Mouse (Mus musculus) c-Kit-positive CD71-positive TER-119-positive erythroid progenitor cells, embryonic 14.5 days (primary cell): ENCODE measurements around the gene Sco1.
"Not testable (repeated sequence)": the region's sequence is repeated elsewhere in the genome, so short reads cannot be mapped to it uniquely, and the experiment has no call there.

Source experiments
- DNase-seq: peaks from one replicate; pipeline ENCODE4 v3.0.0-alpha.2; 2013; ENCODE audit warnings: low spot score

Gene Sco1

DNA sequence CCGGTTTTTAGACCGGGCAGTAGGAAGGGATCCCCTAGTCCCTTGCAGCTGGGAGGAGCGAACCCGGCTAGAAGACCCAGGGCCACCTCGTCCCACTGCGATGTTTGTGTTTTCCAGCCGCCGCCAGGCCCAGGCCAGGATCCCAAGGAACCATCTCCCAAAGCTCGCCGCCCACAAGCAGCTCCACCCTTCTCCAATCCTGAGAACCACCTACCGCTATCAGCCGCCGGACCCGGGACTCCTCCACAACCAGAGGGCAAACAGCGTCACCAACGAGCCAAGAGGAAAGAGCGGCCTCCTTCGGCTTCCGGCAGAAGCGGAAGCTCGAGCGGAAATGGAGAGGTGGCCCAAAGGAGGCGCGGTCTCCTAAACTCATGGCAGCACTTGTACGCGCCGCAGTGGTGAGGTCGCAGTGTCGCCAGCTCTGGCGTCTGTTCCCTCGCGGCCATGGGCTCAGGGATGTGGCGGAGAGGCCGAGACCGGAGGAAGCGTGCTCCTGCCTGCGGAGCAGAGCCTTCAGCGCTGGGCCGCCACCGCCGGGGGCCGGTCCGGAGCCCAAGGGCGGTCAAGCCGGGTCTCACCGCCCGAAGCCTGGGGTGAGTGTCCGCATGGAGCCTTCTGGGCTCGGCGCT, at the start of gene Sco1, which contains the start of gene Adprm:
TSS of gene Sco1 (plus strand) at position 350 of the 632 bp plus-strand sequence.
TSS of gene Adprm (minus strand) at position 274 of the 632 bp plus-strand sequence.
- peak; percentile 85 for DNase-seq

DNA sequence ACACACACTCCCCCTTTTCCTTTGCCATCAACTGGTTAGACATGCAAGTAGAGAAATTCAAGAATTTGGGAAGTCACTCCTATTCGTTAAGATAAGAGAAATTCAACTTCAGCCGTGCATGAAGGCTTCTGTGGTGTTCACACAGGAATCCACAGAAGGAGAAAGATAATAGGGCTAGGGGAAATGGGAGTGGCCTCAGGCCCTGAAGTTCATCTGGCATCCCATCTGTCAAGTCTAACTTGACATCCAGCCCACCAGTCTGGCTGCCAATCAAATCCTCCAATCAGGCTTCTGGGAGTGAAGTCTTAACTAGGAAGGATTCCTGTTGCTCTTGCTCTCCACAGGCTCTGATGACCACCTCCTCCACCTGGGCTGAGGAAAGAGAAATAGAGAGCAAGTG, 49.6 kb upstream of the Sco1 start:
- DNase-seq = no peak

DNA sequence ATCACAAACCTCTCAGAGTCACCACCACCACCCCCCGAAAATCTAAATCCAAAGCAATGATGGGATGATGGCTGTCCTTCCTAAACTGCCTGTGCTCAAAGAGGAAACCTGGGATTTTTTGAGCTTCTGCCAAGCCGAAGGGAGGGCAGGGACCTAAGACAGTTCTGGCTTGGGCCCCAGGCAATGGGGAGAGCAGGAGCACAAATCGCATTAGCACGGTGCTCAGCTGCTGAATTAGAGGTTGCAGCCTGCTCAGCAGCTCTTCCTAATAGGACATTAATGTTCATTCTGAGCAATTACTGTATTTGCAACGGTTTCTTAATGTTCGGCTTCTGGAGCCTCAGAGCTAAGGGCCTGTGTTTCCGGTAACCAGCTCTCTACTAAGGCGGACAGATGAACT, 44.5 kb upstream of the Sco1 start:
- no peak for DNase-seq

DNA sequence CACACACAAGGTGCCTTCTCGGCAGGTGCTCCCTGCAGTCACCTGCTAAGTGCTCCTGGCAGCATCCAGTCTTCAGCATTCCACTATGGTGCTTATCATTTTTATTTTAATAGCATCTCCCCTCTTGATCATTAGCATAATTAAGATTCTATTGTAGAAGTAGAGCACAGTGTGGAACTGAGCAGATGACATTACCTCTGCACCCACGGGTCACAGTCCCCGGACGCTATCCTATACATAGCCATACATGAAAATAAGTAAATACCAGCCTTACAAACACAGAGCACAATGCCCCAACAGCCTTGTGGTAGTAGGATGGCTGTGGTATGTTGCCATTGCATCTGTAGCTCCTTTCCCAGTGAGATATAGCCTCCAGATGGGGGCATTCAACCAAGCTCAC, 43.9 kb upstream of the Sco1 start:
- DNase-seq = no peak

DNA sequence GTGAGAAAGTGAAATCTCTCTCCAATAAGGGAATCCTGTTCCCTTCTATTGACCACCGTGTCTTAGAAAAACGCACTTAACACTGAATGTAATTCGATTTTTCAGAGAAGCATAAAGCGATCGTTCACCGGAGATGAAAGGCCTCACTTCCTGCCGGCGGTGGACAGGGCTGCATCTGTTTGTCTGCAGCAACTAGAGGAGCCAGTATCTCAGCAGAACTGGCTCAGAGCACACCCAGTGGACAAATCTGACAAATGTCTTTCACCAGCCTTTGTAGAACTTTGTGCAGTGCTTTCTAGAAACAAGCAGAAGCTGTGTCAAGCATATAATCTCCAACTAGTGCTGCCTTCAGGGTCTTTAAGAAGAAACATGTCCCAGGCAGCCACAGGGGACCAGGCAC, 42.0 kb upstream of the Sco1 start:
- no peak for DNase-seq

DNA sequence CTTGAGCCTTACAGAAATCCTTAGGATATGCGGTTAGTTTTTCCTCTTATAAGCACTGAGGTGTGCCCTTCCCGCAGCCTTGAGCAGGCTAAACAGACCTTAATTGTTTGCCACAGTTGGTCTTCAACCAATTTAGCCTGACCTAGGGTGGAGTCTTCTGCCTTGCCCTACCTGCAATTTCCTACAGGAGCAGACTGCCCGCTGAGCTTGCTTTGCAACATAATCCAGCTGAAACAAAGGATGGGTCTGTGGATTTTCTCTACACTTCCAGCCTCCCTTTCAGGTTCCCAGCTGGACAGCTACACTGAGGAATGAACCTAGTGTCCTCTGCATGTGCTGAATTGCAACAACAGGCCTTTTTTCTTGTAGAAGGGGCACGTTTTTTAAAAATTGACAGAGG, 40.8 kb upstream of the Sco1 start:
- DNase-seq = no peak

DNA sequence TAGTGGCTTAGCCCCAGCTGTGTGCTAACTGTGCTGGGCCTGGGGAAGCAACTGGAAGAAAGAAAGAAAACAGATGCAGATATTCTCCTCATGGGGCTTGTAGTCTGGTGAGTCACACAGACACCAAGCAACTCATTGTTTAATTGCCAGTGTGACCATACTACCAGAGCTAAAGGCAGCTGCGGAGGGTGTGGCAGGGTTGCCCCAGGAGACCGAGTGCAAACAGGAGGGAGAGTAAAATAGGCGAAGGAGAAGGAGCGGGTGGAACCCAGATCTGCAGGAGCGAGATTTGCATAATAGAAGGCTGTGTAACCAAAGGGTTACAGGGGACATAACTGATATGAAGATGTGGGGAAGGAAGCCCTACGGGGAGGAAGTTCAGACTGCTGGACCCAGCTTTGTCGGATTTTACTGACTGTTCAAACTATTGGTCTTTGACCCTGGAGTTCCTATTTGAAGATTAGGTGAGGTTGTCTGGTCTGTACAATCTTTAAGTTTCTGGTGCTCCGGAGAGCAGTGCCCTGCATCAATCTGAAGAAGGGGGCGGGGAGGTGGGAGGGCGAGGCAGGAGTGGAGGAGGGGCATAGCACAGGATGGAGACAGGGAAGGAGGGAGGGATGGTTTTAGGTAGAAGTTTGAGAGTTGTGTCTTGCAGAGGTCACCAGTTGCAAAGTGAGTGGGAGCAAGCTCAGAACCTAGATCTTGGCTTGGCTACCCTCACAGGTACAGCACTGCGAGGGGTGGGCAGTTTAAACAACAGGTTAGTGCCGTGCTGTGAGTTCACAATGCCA, 34.5 kb upstream of the Sco1 start:
- no peak for DNase-seq

DNA sequence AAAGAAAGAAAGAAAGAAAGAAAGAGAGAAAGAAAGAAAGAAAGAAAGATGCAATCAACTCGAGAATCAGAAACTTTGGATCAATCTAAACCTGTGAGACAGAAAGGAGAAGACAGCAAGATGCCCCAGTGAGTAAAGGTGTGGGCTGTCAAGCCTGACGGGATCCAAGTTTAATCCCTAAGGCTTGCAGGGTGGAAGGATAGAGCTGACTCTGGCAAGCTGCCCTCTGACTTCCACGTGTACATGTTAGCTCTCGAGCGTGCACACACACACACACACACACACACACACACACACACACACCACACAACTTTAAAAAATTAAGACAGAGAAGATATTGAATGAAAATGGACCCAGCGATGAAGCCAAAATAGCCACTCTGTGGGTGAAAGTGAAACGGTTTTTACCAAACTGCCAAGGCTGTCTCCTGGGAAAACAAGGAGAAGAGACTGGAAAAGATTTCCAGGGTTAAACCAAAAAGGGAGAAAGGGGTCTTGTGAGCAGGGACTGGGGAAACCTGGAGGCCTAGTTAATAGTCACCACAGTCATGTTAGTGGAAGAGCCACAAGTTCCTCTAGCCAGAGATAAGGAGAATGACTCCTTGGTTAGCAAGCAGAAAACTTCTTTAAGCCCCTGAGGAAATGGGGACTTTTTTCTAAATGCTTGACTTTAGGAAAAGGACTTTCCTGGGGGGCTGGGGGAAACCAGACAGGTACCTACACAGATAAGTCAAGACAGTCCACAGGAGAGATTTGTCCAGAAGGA, 32.6 kb upstream of the Sco1 start:
- no peak for DNase-seq

DNA sequence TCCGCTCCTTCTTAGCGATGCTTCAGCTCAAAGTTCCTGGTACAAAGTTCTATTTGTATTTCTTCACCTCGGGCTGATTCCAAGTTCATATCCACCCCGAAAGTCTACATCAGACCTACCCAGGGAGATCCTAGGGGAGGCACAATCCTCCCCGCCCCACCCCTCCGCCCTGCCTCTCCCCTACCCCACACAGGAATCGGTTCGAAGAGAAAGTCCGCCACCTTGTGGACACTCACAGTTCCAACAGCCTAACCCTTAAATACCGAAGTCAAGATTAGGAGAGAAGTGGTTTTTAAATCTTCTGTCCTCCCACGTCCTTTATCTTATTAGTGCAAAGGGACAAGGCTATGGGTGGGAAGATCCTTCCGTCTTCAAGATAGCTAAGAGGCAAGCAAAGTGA, 31.5 kb upstream of the Sco1 start:
- DNase-seq = peak; percentile 54

DNA sequence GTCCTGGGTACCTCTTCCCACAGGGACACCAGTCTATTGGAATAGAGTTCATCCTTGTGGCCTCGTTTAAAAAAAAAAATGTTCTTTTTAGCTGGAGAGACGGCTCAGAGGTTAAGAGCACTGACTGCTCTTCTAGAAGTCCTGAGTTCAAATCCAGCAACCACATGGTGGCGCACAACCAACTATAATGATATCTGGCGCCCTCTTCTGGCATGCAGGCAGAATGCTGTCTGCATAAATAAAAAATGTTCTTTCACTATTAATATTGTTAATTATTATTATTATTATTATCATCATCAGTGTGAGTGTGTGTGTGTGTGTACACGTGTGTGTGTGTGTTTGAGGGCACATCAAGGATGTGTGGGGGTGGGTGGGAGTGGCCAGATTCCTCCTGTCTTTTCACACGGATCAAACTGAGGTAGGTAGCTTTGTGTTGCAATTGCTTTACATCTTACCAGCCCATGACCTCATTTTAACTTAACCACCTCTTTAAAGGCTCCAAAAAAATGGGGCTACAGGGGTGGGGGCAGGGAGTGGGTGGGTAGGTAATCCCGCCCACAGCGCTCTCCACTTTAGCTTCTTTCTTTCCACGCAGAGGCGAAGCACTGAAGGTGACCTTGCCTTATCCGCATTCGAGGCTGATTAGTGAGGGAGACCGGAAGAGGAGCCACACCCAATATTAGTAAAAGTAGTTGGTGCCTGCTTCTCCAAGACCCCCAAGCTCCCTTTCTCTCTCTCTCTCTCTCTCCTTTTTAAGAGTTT, 29.9 kb upstream of the Sco1 start:
- no peak for DNase-seq

DNA sequence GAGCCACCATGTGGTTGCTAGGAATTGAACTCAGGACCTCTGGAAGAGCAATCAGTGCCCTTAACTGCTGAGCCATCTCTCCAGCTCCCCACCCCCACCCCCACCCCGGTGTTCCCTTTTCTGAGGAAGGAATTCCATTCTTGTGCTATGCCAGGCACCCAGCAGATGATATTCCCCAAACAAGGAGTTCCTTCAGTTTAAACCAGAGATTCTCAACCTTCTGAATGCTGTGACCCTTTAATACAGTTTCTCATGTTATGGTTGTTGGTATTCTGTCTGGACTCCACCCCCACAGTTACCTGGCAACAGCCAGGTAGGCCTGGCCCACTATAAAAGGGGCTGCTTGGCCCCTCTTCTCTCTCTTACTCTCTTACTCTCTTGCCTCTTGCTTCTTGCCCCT, 29.3 kb upstream of the Sco1 start:
- not testable (repeated sequence) for DNase-seq

DNA sequence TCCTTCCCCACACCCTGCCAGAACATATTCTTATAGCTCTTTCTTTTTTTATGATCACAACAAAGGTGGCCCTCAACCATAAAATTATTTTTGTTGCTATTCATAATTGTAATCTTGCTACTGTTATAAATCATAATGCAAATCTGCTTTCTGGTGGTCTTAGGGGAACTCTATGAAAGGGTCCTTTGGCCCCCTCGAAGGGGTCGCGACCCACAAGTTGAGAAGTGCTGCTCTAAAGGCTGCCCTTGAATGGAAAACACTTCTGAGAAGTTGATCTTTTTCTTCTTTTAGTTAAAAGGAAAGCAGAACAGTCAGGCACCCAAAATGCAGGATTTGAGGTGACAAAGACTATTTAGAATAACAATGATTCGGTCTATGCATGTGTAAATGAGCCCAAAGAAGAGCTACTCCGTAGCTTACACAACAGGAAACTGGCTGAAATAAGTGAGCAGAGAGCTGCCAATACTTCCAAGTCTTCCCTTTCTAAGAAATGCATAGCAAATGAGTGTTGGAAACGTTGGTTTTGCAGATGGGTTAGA, 28.6 kb upstream of the Sco1 start:
- DNase-seq = no peak

DNA sequence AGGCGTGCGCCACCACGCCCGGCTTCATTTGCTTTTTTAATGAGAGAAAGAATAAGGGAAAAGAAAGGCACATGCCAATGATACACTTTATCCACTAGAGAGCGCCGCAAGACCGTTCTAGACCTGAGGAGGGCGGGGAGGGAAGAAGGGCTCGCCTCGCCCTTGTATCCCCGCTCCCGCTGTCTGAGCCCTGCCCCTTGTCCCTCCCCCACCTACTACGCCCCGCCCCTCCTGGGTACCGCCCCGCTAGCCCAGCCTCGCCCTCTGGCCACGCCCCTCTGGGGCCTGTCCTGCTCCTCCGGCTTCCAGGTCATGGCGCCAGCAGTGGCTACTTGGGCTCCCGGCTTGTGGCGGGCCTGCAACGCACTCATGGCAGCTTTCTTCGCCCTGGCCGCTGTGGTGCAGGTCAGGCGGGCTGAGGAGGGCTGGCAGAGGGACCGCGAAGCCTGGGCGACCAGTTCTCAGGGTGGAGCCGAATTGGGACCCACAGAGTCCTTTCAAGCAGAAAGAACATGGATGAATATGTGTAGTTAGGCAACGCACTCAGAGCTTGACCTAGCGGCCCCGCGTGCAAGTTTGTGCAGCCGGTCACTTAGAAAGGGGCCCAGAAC, 27.5 kb upstream of the Sco1 start, which contains the start of gene Tmem220:
TSS of gene Tmem220 (plus strand) at position 288 of the 611 bp plus-strand sequence.
- DNase-seq = peak; percentile 95

DNA sequence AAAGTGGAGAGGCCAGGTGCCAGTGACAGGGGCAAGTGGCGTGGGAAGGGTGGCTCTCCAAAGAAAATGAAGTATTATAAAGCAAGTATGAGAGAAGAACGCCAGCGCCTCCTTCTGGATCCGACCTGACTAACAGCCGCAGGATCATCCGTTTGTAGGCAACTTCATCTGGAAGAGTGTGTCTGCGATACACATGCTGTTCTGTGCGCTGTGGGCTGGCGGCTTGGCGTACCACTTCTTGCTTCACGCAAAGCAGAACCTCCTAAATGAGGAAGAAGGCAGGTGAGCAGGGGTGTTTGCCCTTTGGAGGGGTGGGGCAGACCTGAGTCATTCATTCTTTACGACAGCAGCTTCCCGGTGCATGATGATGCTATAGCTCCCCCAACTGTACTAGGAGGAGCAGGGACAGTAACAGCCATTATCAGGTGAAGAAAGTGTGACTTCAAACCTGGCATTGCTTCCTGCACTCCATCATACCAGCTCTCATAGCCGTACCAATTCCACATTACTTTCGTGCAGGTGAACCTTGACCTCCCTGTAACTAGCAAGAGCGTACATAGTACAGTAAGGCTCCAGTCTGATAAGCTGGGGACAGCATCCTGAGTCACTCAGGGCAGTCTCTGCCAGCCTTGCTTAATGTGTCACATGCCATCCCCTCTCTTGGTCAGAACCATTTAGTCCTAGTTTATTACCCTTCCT, 21.4 kb upstream of the Sco1 start:
- no peak for DNase-seq

DNA sequence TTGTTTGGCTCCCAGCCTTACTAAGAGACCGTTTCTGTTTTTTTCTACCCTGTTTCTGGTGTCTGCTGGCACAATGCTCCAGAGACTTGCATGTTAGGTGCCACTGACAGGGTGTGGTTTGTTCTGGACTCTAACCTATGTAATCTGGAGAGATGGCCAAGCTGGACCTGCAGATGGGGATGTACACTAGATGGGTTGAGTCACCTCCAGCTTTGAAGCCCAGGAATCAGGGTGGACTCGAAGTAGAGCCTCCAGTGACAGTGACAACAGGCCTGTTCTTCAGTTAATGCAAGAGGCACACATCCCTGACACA, 20.9 kb upstream of the Sco1 start:
- DNase-seq = no peak

DNA sequence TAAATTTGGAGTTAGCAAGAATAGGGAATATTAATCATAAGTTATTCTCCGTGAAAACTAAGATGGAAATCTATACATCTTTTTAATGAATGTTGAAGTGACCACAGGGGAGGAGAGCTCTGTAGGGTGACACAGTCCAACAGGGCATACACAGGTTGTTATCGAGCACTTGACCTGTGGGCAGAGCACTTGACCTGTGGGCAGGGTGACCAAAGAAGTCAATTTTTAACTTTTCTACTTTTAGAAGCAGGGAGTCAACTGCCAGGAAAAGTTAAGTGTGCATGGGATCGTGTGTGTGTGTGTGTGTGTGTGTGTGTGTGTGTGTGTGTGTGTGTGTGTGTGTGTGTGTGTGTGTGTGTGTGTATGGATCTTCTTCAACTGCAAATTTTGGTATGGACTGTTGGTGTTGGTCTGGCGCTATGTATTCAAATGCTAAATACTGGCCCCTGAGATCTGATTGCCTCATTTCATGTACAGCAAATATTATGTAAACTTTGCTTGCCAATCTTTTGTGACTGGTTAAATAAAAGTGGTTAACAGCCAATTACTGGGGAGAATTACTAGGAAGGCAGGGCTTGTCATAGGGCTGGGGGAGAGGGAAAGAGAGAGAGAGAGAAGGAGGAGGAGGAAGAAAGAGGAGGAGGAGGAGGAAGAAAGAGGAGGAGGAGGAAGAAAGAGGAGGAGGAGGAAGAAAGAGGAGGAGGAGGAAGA, 17.5 kb upstream of the Sco1 start:
- no peak for DNase-seq

DNA sequence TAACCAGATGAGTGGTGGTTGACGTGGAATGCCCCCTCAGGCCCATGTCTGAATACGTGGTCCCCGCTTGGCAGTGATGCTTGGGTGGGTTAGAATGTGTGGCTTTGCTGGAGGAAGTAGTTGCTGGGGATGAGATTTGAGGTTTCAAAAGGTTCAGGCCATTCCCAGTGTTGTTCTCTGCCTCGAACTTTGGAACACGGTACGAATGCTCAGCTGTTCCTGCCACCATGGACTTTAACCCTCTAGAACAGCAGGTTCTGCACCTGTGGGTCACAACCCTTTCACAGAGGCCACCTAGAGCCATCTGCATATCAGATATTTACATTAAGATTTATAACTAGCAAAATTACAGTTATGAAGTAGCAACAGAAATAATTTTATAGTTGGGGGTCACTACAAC, 16.2 kb upstream of the Sco1 start:
- DNase-seq = no peak

DNA sequence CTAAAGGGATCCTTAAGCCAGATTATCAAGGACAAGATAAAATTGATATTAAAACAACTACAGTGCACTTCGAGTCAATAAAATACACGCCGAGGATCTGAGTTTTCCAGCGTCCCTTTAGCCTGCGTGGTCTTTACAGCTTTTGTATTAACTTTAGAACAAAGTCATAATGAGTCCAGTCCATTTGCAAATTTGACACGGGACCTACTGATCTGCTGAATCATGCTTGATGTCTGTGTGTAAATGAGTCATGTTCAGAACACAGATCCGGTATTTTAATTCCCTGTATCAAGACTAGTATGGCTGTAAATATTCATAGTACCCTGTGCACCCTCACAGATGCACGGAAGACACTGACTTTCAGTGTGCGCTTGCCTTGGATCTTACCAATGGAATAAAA, 15.6 kb upstream of the Sco1 start:
- DNase-seq = no peak

DNA sequence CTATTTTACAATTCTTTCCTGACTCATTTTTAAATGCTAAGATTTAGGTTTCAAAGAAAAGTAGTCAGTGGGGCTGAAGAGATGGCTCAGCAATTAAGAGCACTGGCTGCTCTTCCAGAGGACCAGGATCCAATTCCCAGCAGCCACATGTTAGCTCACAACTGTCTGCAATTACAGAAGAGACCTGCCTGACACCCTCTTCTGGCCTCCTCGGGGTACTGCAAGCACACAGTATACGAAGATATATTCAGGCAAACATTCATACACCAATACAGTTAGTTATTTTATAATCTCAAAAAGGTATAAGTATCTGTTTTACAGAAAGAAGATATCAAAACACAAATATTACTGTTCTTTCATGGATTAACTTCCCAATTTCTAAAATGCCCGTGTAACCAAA, 12.7 kb upstream of the Sco1 start:
- DNase-seq = no peak

DNA sequence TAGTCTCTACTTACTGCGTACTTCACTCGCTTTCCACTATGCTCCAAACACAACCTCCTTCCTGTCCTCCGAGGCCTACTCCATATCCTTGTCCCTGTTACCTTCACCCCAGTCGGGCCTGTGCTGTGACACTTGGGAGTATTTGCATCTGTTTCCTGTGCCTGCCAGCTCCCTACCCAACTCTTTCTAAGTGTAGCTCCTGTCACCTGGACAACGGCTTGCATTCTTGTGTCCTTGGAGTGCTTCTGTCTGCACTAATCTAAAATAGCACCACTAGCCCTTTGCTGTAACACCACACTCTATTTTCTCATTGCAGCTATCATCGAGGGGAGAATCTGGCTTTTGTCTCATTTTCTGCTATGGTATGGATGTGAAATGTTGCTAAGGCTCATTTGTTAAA, 12.0 kb upstream of the Sco1 start:
- no peak for DNase-seq
